Mouse (Mus musculus) megakaryocyte-erythroid progenitor cell, adult 5 weeks (primary cell): ENCODE data around the gene Ccnb3. TPM values are rescaled to one million over a fixed set of nuclear protein-coding genes. Genes with fewer than 3 reads are reported as not detected.

Experiments used
- polyA plus RNA-seq: library from polyadenylated mRNA; stranded (reverse); fragments of >175 nt; gene quantifications from 2 replicates; pipeline ENCODE4 v1.2.3, GENCODE M21; 2012

The Ccnb3 gene
- not detected in 2 replicates for polyA plus RNA-seq

DNA sequence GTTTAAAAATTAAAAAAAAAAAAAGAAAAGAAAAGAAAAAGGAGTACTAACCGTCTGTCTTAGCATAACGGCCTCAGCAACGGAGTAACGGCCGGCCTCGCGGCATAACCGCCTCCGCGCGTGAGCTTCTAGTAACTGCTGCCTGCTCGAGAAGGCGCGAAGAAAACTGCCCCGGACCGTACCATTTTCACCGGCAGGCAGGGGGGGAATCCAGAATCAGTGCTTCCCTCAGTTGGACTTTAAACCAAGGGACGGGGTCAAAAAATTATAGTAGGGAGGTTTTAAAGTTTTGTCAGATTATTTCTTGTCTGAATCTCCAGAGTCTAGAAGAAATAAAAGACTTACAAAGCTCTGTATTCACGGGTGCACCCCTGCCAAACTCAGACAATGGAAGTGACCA is at the start of gene Ccnb3:
Gene Ccnb3 (minus strand): TSS at position 101 of the 400 bp plus-strand sequence.

DNA sequence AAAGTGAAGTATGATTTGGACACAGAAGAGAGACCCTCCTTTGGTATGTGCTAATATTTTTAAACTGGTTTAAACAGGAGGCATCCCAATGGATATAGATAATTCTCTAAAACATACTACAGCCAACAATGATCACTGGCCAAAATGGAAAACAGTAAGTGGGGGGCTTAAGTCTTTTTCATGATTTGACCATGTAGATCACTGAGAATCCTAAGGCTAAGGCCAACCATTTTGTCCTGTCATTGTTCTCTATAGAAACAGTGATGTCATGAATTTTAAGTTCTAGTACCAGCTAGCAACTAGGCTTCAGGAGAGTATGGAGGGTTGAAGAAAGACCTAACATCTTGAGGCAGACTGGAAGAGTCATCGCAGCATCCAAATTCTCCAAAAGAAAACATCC is 25.8 kb upstream of the Ccnb3 start, which contains the start of gene Akap4:
Gene Akap4 (plus strand): TSS at position 301 of the 400 bp plus-strand sequence.

Other genes starting within 250 kb of the Ccnb3 start
- gene Akap4, start 25.9 kb upstream of the Ccnb3 start, polyA plus RNA-seq: not detected in 2 replicates